Mouse (Mus musculus): ENCODE results near the gene Gm42674. TPM values are rescaled to one million over a fixed set of nuclear protein-coding genes. Genes with fewer than 3 reads are reported as not detected.
A peak's percentile ranks its signal among the peaks of the same experiment; 100 is the strongest.

Gene Gm42674
- total RNA-seq, 1 experiment = not detected

GRCm38 (mm10) chr3:90639511-90640154 lies 37.9 kb downstream of the Gm42674 start:
- Histone ChIP-seq H3K27ac (ENCODE audit: insufficient read depth, low read depth, low read length, poor library complexity, severe bottlenecking) (no peak overlapping the region), H3K9ac (ENCODE audit: insufficient read depth, low read depth, low read length, poor library complexity, severe bottlenecking) (no peak overlapping the region), H3K9me3 (ENCODE audit: control insufficient read depth, insufficient read depth, low read depth, low read length) (no peaks in the 10 kb centered on the region), H3K4me1 (ENCODE audit: control insufficient read depth in 2 of 2, insufficient read depth in 2 of 2, low read length in 2 of 2, poor library complexity in 1 of 2) (no peaks in the 10 kb centered on the region), H3K4me3 (ENCODE audit: insufficient read depth in 1 of 2, low read depth in 1 of 2, low read length in 2 of 2, poor library complexity in 1 of 2, severe bottlenecking in 1 of 2) (no peak overlapping the region), H3K36me3 (ENCODE audit: control insufficient read depth, insufficient read depth, low read length, poor library complexity, severe bottlenecking) (no peaks in the 10 kb centered on the region)
- TF ChIP-seq CHD2 (IDR thresholded peaks at IDR 0.05; ENCODE audit: low read depth, low read length) = no peak
- no peak for TF ChIP-seq ZNF384 (IDR thresholded peaks at IDR 0.05; ENCODE audit: low read depth, low read length)
- no peak for TF ChIP-seq HCFC1 (IDR thresholded peaks at IDR 0.05; ENCODE audit: borderline replicate concordance, insufficient read depth, low read length)
- TF ChIP-seq ZC3H11A (IDR thresholded peaks at IDR 0.05; ENCODE audit: borderline replicate concordance, low read depth, low read length) = no peak
- in situ Hi-C loops (cut with MboI; ENCODE audit: low sequenced_read_pairs in 2 of 2, unreplicated experiment in 2 of 2) = no loop called here
- peak; percentile 54 for DNase-seq (ENCODE audit: low read depth, low spot score)

DNA sequence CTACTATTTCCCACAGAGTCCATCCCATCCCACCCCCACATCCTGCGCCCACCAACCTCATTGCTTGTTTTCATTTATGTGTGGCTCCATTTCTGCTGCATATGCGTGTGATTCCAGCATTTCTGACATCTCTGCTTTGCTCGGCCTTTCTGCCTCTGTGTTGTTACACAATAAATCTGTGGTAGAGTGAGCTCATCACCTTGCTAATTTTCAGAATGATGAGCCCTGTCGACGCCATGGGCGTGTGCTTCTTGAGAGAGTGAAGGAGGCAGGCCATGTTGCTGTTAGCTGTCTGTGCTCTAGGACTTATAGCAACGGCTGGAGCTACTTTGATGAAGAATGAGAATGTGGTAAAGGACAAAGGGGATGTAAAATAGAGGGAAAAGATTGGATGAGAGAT lies 39.3 kb downstream of the Gm42674 start:
- Histone ChIP-seq H3K4me3 (ENCODE audit: insufficient read depth in 1 of 2, low read depth in 1 of 2, low read length in 2 of 2, poor library complexity in 1 of 2, severe bottlenecking in 1 of 2) (no peak overlapping the region), H3K36me3 (ENCODE audit: control insufficient read depth, insufficient read depth, low read length, poor library complexity, severe bottlenecking) (no peaks in the 10 kb centered on the region), H3K27ac (ENCODE audit: insufficient read depth, low read depth, low read length, poor library complexity, severe bottlenecking) (no peak overlapping the region), H3K9ac (ENCODE audit: insufficient read depth, low read depth, low read length, poor library complexity, severe bottlenecking) (no peak overlapping the region), H3K9me3 (ENCODE audit: control insufficient read depth, insufficient read depth, low read depth, low read length) (no peaks in the 10 kb centered on the region), H3K4me1 (ENCODE audit: control insufficient read depth in 2 of 2, insufficient read depth in 2 of 2, low read length in 2 of 2, poor library complexity in 1 of 2) (no peaks in the 10 kb centered on the region)
- in situ Hi-C loops (cut with MboI; ENCODE audit: low sequenced_read_pairs in 2 of 2, unreplicated experiment in 2 of 2) = no loop called here
- no peak for TF ChIP-seq ZNF384 (IDR thresholded peaks at IDR 0.05; ENCODE audit: low read depth, low read length)
- no peak for TF ChIP-seq MAFK (IDR thresholded peaks at IDR 0.05; ENCODE audit: insufficient read depth, low read depth, low read length)
- no peak for TF ChIP-seq ZC3H11A (IDR thresholded peaks at IDR 0.05; ENCODE audit: borderline replicate concordance, low read depth, low read length)
- TF ChIP-seq HCFC1 (IDR thresholded peaks at IDR 0.05; ENCODE audit: borderline replicate concordance, insufficient read depth, low read length) = no peak
- no peak for TF ChIP-seq CHD2 (IDR thresholded peaks at IDR 0.05; ENCODE audit: low read depth, low read length)
- no peak for DNase-seq (ENCODE audit: low read depth, low spot score)

DNA sequence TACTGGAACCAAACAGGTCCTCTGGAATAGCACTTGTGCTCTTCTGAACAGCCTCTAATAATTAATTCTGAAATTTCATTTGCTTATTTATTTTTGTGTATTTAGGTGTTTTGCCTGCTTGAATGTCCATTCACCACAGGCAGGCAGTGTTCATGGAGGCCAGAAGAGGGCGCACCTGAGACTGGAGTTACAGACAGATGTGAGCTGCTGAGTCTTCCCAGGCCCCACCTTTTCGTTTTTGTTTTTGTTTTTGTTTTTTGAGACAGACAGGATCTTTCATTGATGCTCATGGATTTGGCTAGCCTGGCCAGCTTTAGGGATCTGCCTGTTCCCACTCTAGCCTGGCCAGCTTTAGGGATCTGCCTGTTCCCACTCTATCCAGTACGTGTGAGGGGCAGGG lies 42.5 kb downstream of the Gm42674 start:
- Histone ChIP-seq H3K4me3 (ENCODE audit: insufficient read depth in 1 of 2, low read depth in 1 of 2, low read length in 2 of 2, poor library complexity in 1 of 2, severe bottlenecking in 1 of 2) (no peak overlapping the region), H3K9ac (ENCODE audit: insufficient read depth, low read depth, low read length, poor library complexity, severe bottlenecking) (no peak overlapping the region), H3K4me1 (ENCODE audit: control insufficient read depth in 2 of 2, insufficient read depth in 2 of 2, low read length in 2 of 2, poor library complexity in 1 of 2) (no peaks in the 10 kb centered on the region), H3K27ac (ENCODE audit: insufficient read depth, low read depth, low read length, poor library complexity, severe bottlenecking) (no peak overlapping the region), H3K9me3 (ENCODE audit: control insufficient read depth, insufficient read depth, low read depth, low read length) (no peaks in the 10 kb centered on the region), H3K36me3 (ENCODE audit: control insufficient read depth, insufficient read depth, low read length, poor library complexity, severe bottlenecking) (no peaks in the 10 kb centered on the region)
- peak; percentile 31 for DNase-seq (ENCODE audit: low read depth, low spot score)
- in situ Hi-C loops (cut with MboI; ENCODE audit: low sequenced_read_pairs in 2 of 2, unreplicated experiment in 2 of 2) = no loop called here
- TF ChIP-seq HCFC1 (IDR thresholded peaks at IDR 0.05; ENCODE audit: borderline replicate concordance, insufficient read depth, low read length) (no peak), MAFK (IDR thresholded peaks at IDR 0.05; ENCODE audit: insufficient read depth, low read depth, low read length) (no peak), ZNF384 (IDR thresholded peaks at IDR 0.05; ENCODE audit: low read depth, low read length) (no peak), CHD2 (IDR thresholded peaks at IDR 0.05; ENCODE audit: low read depth, low read length) (no peak), ZC3H11A (IDR thresholded peaks at IDR 0.05; ENCODE audit: borderline replicate concordance, low read depth, low read length) (no peak)

DNA sequence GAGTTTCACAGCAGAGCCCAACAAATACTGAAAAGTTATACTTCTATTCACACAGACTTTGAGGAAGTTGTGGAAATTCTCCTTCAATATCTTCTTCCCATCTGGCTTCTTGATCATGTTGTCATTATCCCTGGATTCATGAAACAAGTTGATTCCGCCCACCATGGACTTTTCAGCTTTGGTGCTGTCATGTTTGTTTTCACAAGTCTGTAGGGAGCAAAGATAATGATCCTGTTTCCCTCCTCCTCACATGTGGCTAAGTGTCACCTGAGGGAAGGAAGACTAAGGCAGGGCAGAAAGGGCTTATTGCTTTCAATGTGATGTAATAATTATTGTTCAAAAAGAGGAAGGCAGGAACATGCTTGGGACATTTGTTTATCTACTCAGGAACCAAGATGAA lies 45.6 kb downstream of the Gm42674 start:
- TF ChIP-seq MAFK (IDR thresholded peaks at IDR 0.05; ENCODE audit: insufficient read depth, low read depth, low read length) (no peak), HCFC1 (IDR thresholded peaks at IDR 0.05; ENCODE audit: borderline replicate concordance, insufficient read depth, low read length) (no peak), ZNF384 (IDR thresholded peaks at IDR 0.05; ENCODE audit: low read depth, low read length) (no peak), ZC3H11A (IDR thresholded peaks at IDR 0.05; ENCODE audit: borderline replicate concordance, low read depth, low read length) (no peak), CHD2 (IDR thresholded peaks at IDR 0.05; ENCODE audit: low read depth, low read length) (no peak)
- H3K27ac ChIP-seq (ENCODE audit: insufficient read depth, low read depth, low read length, poor library complexity, severe bottlenecking) = no peak overlapping the region
- in situ Hi-C loops (cut with MboI; ENCODE audit: low sequenced_read_pairs in 2 of 2, unreplicated experiment in 2 of 2) = no loop called here
- H3K4me1 ChIP-seq (ENCODE audit: control insufficient read depth in 2 of 2, insufficient read depth in 2 of 2, low read length in 2 of 2, poor library complexity in 1 of 2) = no peaks in the 10 kb centered on the region
- no peaks in the 10 kb centered on the region for H3K36me3 ChIP-seq (ENCODE audit: control insufficient read depth, insufficient read depth, low read length, poor library complexity, severe bottlenecking)
- no peaks in the 10 kb centered on the region for H3K9me3 ChIP-seq (ENCODE audit: control insufficient read depth, insufficient read depth, low read depth, low read length)
- H3K4me3 ChIP-seq (ENCODE audit: insufficient read depth in 1 of 2, low read depth in 1 of 2, low read length in 2 of 2, poor library complexity in 1 of 2, severe bottlenecking in 1 of 2) = no peak overlapping the region
- H3K9ac ChIP-seq (ENCODE audit: insufficient read depth, low read depth, low read length, poor library complexity, severe bottlenecking) = no peak overlapping the region
- no peak for DNase-seq (ENCODE audit: low read depth, low spot score)

All from ES-E14 (cell line).